Mouse (Mus musculus) midbrain, embryonic 10.5 days (tissue): ENCODE data around the gene Slc6a13. TPM values are rescaled to one million over a fixed set of nuclear protein-coding genes. Genes with fewer than 3 reads are reported as not detected.
A peak's percentile ranks its signal among the peaks of the same experiment; 100 is the strongest.

ENCODE experiments used
- DNase-seq: peaks from one replicate; pipeline ENCODE4 v3.0.0-alpha.2; 2017; ENCODE audit warnings: low spot score
- H3K27ac ChIP-seq: fragments of 300-500 bp; sonication (generic); replicated peaks from 2 replicates; pipeline ENCODE4 v1.5.1; 2016; ENCODE audit warnings: mild to moderate bottlenecking
- H3K27me3 ChIP-seq: fragments of 300-500 bp; sonication (generic); 2 replicates; pipeline ENCODE4 v1.6.1; 2016; ENCODE audit warnings: low read depth, mild to moderate bottlenecking; ENCODE audit not compliant: poor library complexity, severe bottlenecking
- H3K36me3 ChIP-seq: fragments of 300-500 bp; sonication (generic); 2 replicates; pipeline ENCODE4 v1.6.1; 2016; ENCODE audit warnings: mild to moderate bottlenecking, moderate library complexity
- H3K4me1 ChIP-seq: fragments of 300-500 bp; sonication (generic); 2 replicates; pipeline ENCODE4 v1.6.1; 2016
- H3K4me3 ChIP-seq: fragments of 300-500 bp; sonication (generic); 2 replicates; pipeline ENCODE4 v1.5.1; 2016; ENCODE audit warnings: mild to moderate bottlenecking, moderate library complexity
- H3K9me3 ChIP-seq: fragments of 300-500 bp; sonication (generic); replicated peaks from 2 replicates; pipeline ENCODE4 v1.6.1; 2016; ENCODE audit warnings: mild to moderate bottlenecking
- WGBS: fragments of 180-500 bp; shearing (Covaris S2); methylation state at CpG from one replicate; pipeline ENCODE4 v1.1.7; 2016; 5-methylcytosine and 5-hydroxymethylcytosine counted together
- polyA plus RNA-seq: library from polyadenylated mRNA; unstranded; fragments of >200 nt; fragmentation: Nextera tagmentation; extraction: Ambion mirVana; gene quantifications from 2 replicates; pipeline ENCODE4 v1.2.1, GENCODE M21; 2016

Slc6a13 gene
- polyA plus RNA-seq, 1 experiment from 2014 or later = 1.4 TPM

GRCm38 (mm10) chr6:121335841-121336240, 35.8 kb downstream of the Slc6a13 start:
- Histone ChIP-seq H3K9me3 (no peaks in the 10 kb centered on the region), H3K4me3 (no peak overlapping the region), H3K4me1 (peaks cover 11% of the 10 kb centered on the region), H3K27ac (no peak overlapping the region), H3K27me3 (peaks cover 7% of the 10 kb centered on the region; the same call in 1 of the 2 replicates), H3K36me3 (no peaks in the 10 kb centered on the region)
- WGBS = 92% methylated on average over 9 of the region's 9 CpGs
- DNase-seq = no peak

GRCm38 (mm10) chr6:121336558-121336957, 36.5 kb downstream of the Slc6a13 start:
- DNase-seq = no peak
- H3K27ac ChIP-seq = no peak overlapping the region

GRCm38 (mm10) chr6:121337229-121337628, 37.2 kb downstream of the Slc6a13 start:
- no peak overlapping the region for H3K27ac ChIP-seq
- no peak overlapping the region for H3K4me3 ChIP-seq
- peaks cover 2% of the 10 kb centered on the region; the same call in 1 of the 2 replicates for H3K27me3 ChIP-seq
- H3K36me3 ChIP-seq = no peaks in the 10 kb centered on the region
- no peak for DNase-seq
- H3K9me3 ChIP-seq = no peaks in the 10 kb centered on the region
- 92% methylated on average over 9 of the region's 9 CpGs for WGBS
- peaks cover 11% of the 10 kb centered on the region for H3K4me1 ChIP-seq

More at GRCm38 (mm10) chr6:121336558-121336957, 36.5 kb downstream of the Slc6a13 start:
- Histone ChIP-seq H3K27me3 (no peaks in the 10 kb centered on the region), H3K4me3 (no peak overlapping the region), H3K36me3 (no peaks in the 10 kb centered on the region), H3K4me1 (peaks cover 11% of the 10 kb centered on the region), H3K9me3 (no peaks in the 10 kb centered on the region)
- 79% methylated on average over 8 of the region's 8 CpGs for WGBS

- peaks cover 13% of the 10 kb centered on the region for H3K4me1 ChIP-seq
- DNase-seq = peak; percentile 87
- H3K36me3 ChIP-seq = no peaks in the 10 kb centered on the region
- H3K4me3 ChIP-seq = no peak overlapping the region
- H3K27ac ChIP-seq = no peak overlapping the region
- H3K27me3 ChIP-seq = peaks cover 9% of the 10 kb centered on the region
- 31% methylated on average over 3 of the region's 3 CpGs for WGBS
- H3K9me3 ChIP-seq = no peaks in the 10 kb centered on the region
Measured at GRCm38 (mm10) chr6:121337770-121338518, 37.9 kb downstream of the Slc6a13 start.

GRCm38 (mm10) chr6:121338519-121338896, 38.5 kb downstream of the Slc6a13 start:
- WGBS = 55% methylated on average over 4 of the region's 4 CpGs
- Histone ChIP-seq H3K9me3 (no peaks in the 10 kb centered on the region), H3K27ac (no peak overlapping the region), H3K27me3 (peaks cover 14% of the 10 kb centered on the region), H3K4me3 (no peak overlapping the region), H3K4me1 (peaks cover 19% of the 10 kb centered on the region), H3K36me3 (no peaks in the 10 kb centered on the region)
- no peak for DNase-seq

GRCm38 (mm10) chr6:121341650-121342049, 41.6 kb downstream of the Slc6a13 start:
- DNase-seq = no peak
- Histone ChIP-seq H3K27me3 (peaks cover 14% of the 10 kb centered on the region), H3K36me3 (no peaks in the 10 kb centered on the region), H3K4me3 (no peak overlapping the region), H3K27ac (no peak overlapping the region), H3K4me1 (peaks cover 34% of the 10 kb centered on the region), H3K9me3 (no peaks in the 10 kb centered on the region)
- 90% methylated on average over 6 of the region's 6 CpGs for whole genome bisulfite sequencing

- peaks cover 32% of the 10 kb centered on the region for H3K4me1 ChIP-seq
- no peak within 1 kb of the TSS for H3K4me3 ChIP-seq
- no peaks in the 10 kb centered on the region for H3K9me3 ChIP-seq
- peaks cover 14% of the 10 kb centered on the region for H3K27me3 ChIP-seq
- no peaks in the 10 kb centered on the region for H3K36me3 ChIP-seq
- 84% methylated on average over 15 of the region's 15 CpGs for WGBS
- DNase-seq = no peak
- peak within 1 kb of the TSS; percentile 25; the same call in 1 of the 2 replicates for H3K27ac ChIP-seq
Measured at GRCm38 (mm10) chr6:121343026-121343770, 43.2 kb downstream of the Slc6a13 start, which contains the start of gene Slc6a12. Gene Slc6a12 (plus strand): TSS chr6:121343076.

- Histone ChIP-seq H3K4me3 (no peak overlapping the region), H3K27ac (no peak overlapping the region), H3K4me1 (peaks cover 29% of the 10 kb centered on the region), H3K9me3 (no peaks in the 10 kb centered on the region), H3K27me3 (peaks cover 14% of the 10 kb centered on the region), H3K36me3 (no peaks in the 10 kb centered on the region)
- DNase-seq = no peak
- whole genome bisulfite sequencing = 69% methylated on average over 6 of the region's 6 CpGs
Measured at GRCm38 (mm10) chr6:121343771-121344123, 43.7 kb downstream of the Slc6a13 start.

- H3K27me3 ChIP-seq = peaks cover 14% of the 10 kb centered on the region
- WGBS = 69% methylated on average over 5 of the region's 5 CpGs
- no peak overlapping the region for H3K27ac ChIP-seq
- H3K4me1 ChIP-seq = peaks cover 29% of the 10 kb centered on the region
- no peaks in the 10 kb centered on the region for H3K36me3 ChIP-seq
- H3K9me3 ChIP-seq = no peaks in the 10 kb centered on the region
- DNase-seq = no peak
- no peak overlapping the region for H3K4me3 ChIP-seq
Measured at GRCm38 (mm10) chr6:121344329-121344728, 44.3 kb downstream of the Slc6a13 start.

- H3K9me3 ChIP-seq = no peaks in the 10 kb centered on the region
- no peaks in the 10 kb centered on the region for H3K36me3 ChIP-seq
- DNase-seq = no peak
- peaks cover 14% of the 10 kb centered on the region for H3K27me3 ChIP-seq
- H3K4me1 ChIP-seq = peaks cover 29% of the 10 kb centered on the region
- no peak overlapping the region for H3K4me3 ChIP-seq
- H3K27ac ChIP-seq = no peak overlapping the region
- WGBS = 52% methylated on average over 8 of the region's 8 CpGs
Measured at GRCm38 (mm10) chr6:121346428-121346827, 46.4 kb downstream of the Slc6a13 start.

- Histone ChIP-seq H3K36me3 (no peaks in the 10 kb centered on the region), H3K4me3 (no peak overlapping the region), H3K4me1 (peaks cover 13% of the 10 kb centered on the region), H3K27ac (no peak overlapping the region), H3K9me3 (no peaks in the 10 kb centered on the region), H3K27me3 (no peaks in the 10 kb centered on the region)
- 23% methylated on average over 2 of the region's 2 CpGs for WGBS
- no peak for DNase-seq
Measured at GRCm38 (mm10) chr6:121352276-121352675, 52.2 kb downstream of the Slc6a13 start.

- Histone ChIP-seq H3K27me3 (no peaks in the 10 kb centered on the region), H3K4me1 (peaks cover 13% of the 10 kb centered on the region), H3K36me3 (no peaks in the 10 kb centered on the region), H3K4me3 (no peak overlapping the region), H3K9me3 (no peaks in the 10 kb centered on the region), H3K27ac (no peak overlapping the region)
- DNase-seq = no peak
- WGBS = 83% methylated on average over 1 of the region's 1 CpGs
Measured at GRCm38 (mm10) chr6:121356041-121356440, 56.0 kb downstream of the Slc6a13 start.

- no peak overlapping the region for H3K27ac ChIP-seq
- 87% methylated on average over 6 of the region's 6 CpGs for WGBS
- H3K36me3 ChIP-seq = no peaks in the 10 kb centered on the region
- no peaks in the 10 kb centered on the region for H3K9me3 ChIP-seq
- H3K4me1 ChIP-seq = peaks cover 6% of the 10 kb centered on the region
- H3K4me3 ChIP-seq = no peak overlapping the region
- H3K27me3 ChIP-seq = no peaks in the 10 kb centered on the region
- no peak for DNase-seq
Measured at GRCm38 (mm10) chr6:121357232-121357631, 57.2 kb downstream of the Slc6a13 start.
